Mouse (Mus musculus) left cerebral cortex, adult 18-20 months (tissue): ENCODE data around the gene Igfbp6. TPM values are rescaled to one million over a fixed set of nuclear protein-coding genes. Genes with fewer than 3 reads are reported as not detected.

Experiments used
- DNase-seq, 2 experiments: peaks; one replicate each; pipeline ENCODE4 v3.0.0; 2021 to 2022; ENCODE audit warnings: low spot score in 2 of 2, mixed read lengths in 1 of 2
- long read RNA-seq, 2 experiments: library from polyadenylated mRNA; stranded (forward); transcript quantifications; one replicate each; pipeline ENCODE4 v2.0.0; 2021
- total RNA-seq, 2 experiments: library from RNA; stranded (reverse); gene quantifications; 2 replicates each; pipeline ENCODE4 v1.2.3; 2021

Igfbp6 gene
- 10 to 100 TPM; 60.2 to 61.6 TPM for total RNA-seq
- long read RNA-seq, experiment 1, transcript Igfbp6-201 (4 exons, 1,112 nt) = major isoform, 57 of 64 reads
- long read RNA-seq, experiment 1, partial matches to known transcripts = 5 of 64 reads
- long read RNA-seq, experiment 1, other reads (novel, unspliced or antisense) = 2 of 64 reads
- long read RNA-seq, experiment 2, transcript Igfbp6-201 (4 exons, 1,112 nt) = major isoform, 64 of 78 reads
- long read RNA-seq, experiment 2, partial matches to known transcripts = 8 of 78 reads
- long read RNA-seq, experiment 2, other reads (novel, unspliced or antisense) = 6 of 78 reads

DNA sequence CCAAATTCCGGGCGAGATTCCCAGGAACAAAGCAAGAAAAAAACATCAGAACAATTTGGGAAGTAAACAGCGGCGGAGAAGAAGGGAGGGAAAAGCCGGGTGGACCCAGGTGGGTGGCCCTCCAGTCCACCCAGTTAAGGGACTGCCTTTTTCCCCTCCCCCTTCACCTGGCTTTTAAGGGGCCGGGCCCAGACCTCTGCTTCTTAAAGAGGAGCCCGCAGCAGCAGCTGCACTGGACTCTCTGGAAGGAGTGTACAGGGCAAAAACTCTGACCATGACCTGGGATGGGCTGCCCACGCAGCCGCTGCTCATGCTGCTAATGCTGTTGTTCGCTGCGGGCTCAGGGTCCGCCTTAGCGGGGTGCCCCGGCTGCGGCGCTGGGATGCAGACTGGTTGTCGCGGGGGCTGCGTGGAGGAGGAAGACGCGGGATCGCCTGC is at the start of gene Igfbp6:
Gene Igfbp6 (plus strand): TSS at position 89 of the 438 bp plus-strand sequence.
- peak; percentile 27 to 46 for DNase-seq

GRCm38 (mm10) chr15:102094988-102095387 is 49.2 kb upstream of the Igfbp6 start:
- no peak for DNase-seq

GRCm38 (mm10) chr15:102097147-102097915 is 46.8 kb upstream of the Igfbp6 start:
- no peak for DNase-seq

- no peak for DNase-seq
Measured at GRCm38 (mm10) chr15:102097991-102098555, 46.1 kb upstream of the Igfbp6 start.

- no peak for DNase-seq
Measured at GRCm38 (mm10) chr15:102099260-102099659, 44.9 kb upstream of the Igfbp6 start.

GRCm38 (mm10) chr15:102099771-102100160 is 44.4 kb upstream of the Igfbp6 start:
- no peak for DNase-seq

DNA sequence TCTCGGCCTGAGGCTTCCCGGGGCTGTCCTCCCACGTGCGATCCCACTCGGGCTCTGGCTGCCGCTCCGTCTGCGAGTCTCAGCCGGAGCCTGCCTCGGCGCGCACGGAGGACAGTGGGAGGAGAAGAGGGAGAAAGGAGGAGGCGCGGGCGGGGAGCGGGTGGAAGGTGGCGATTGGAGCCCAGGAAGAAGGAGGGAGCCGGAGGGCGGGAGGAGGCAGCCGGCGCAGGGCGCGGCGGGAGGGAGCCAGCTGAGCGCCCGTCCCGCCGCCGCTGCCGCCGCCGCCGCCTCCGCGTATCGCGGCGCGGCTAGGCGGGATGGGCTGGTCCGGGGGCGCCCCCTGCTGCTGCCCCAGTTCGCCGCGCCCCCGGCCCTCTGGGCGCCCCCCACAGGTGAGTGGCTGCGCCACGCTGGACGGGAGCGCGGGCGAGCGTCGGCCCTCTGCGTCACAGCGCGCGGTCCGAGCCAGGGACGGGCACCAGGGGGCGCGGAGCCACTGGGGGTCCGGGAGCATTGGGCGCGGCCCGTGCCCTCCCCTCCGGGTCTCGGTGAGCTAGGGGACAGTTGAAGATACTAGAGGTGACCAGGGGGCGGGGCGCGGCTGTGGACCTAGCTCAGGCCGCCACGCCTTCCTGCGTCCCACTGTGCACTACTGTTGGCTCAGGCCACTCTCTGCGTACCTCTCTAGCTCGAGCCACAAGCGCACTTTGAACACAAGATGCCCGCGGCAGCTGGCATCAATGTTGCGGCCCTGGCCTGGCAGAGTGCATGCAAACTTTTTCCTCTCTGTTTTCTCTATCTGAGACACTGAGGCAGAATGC is 43.8 kb upstream of the Igfbp6 start, which contains the start of gene Tns2:
Gene Tns2 (plus strand): TSS at position 253 of the 821 bp plus-strand sequence.
- DNase-seq = peak; percentile 70 to 79

GRCm38 (mm10) chr15:102100996-102101671 is 43.0 kb upstream of the Igfbp6 start:
- no peak for DNase-seq

GRCm38 (mm10) chr15:102101672-102102541 is 42.3 kb upstream of the Igfbp6 start:
- no peak for DNase-seq

- no peak for DNase-seq
Measured at GRCm38 (mm10) chr15:102102548-102103121, 41.5 kb upstream of the Igfbp6 start.

GRCm38 (mm10) chr15:102103371-102103946 is 40.7 kb upstream of the Igfbp6 start:
- no peak for DNase-seq

- DNase-seq = no peak
Measured at GRCm38 (mm10) chr15:102103947-102104555, 40.1 kb upstream of the Igfbp6 start.

DNA sequence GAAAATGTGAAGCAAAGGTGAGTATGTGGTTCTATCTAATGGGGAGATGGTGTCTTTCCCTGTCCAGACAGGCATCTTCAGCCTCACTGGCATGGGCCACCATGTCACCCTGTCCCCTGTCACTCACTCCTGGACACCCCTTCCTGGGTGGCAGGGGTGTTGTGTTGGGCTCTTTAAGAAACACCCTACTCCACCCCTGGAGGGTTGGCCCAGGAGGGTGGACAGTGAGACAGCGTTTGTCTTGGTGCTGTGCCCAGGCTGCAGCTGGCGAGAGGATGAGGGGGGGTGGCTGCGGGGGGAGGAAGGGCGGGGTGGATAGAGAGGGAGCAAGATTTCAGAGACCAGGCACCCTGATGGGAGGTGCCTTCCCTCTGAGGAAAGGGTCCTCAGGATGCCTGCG is 38.8 kb upstream of the Igfbp6 start:
- no peak for DNase-seq

GRCm38 (mm10) chr15:102105764-102106730 is 38.1 kb upstream of the Igfbp6 start:
- no peak for DNase-seq

GRCm38 (mm10) chr15:102106754-102107456 is 37.3 kb upstream of the Igfbp6 start:
- no peak for DNase-seq
